Comparison of ENCODE assay signal across 22 mouse cellular contexts in the genomic region with DNA sequence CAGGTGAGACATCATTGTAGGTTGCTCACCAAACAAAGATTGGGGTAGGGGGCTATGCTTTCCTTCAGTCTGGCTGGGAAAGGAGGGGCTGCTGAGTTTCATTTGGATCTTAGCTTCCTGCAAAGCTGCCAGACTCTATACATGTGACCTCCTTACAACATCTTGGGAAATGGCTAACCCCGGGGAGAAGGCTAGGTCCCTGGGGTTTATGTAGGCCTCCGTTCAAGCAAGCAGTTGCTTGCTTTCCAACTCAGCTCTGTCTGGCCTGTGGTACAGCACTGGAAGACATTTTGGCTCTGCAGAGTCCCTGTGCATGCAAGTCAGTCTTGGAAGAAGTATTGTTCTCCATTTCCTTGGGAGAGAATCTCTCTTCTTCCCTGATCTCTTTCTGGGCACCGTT. TPM values are rescaled to one million over a fixed set of nuclear protein-coding genes. Genes with fewer than 3 reads are reported as not detected.
A peak's percentile ranks its signal among the peaks of the same experiment; 100 is the strongest.
DNase-seq lines count a peak whose midpoint lies in the region; ATAC-seq and TF ChIP-seq lines count a peak whose summit lies in the region.
"Had no signal": no experiment of that assay in that cellular context is flagged by ENCODE, and none has a peak within 500 bp of the region (broad histone marks: within the 10 kb centered on the region; RNA-seq: fewer than 3 reads in every experiment).

No protein-coding gene starts in this region.

- peaks cover 8% of the 10 kb centered on the region; the same call in 1 of the 2 replicates for H3K4me1 ChIP-seq in kidney, postnatal 0 days (replicated peaks; ENCODE audit: insufficient read depth, low read length)
- peaks cover 14% of the 10 kb centered on the region for H3K4me1 ChIP-seq in stomach, embryonic 16.5 days (ENCODE audit: control insufficient read depth, insufficient read depth, low read length)
- H3K4me1 ChIP-seq in midbrain, embryonic 14.5 days (ENCODE audit: control insufficient read depth, insufficient read depth, low read length), result peaks cover 3% of the 10 kb centered on the region; the same call in 1 of the 2 replicates

- H3K27me3 ChIP-seq in kidney, postnatal 0 days (ENCODE audit: insufficient read depth, low read length), result no peaks in the 10 kb centered on the region
- H3K27me3 ChIP-seq in stomach, embryonic 16.5 days (ENCODE audit: control insufficient read depth, insufficient read depth, low read length), result no peaks in the 10 kb centered on the region
- H3K27me3 ChIP-seq in midbrain, embryonic 14.5 days (ENCODE audit: control insufficient read depth, insufficient read depth, low read length), result no peaks in the 10 kb centered on the region
- H3K27me3 ChIP-seq: CH12.LX; hindbrain, embryonic 15.5 days had no signal

- H3K27ac ChIP-seq in kidney, postnatal 0 days, result peak overlapping the region; percentile 32; the same call in 1 of the 2 replicates
- H3K27ac ChIP-seq in stomach, embryonic 16.5 days (ENCODE audit: low read length), result 0 out of 2 replicates have a peak overlapping the region, but pooled peaks have one; percentile 13
- no peak overlapping the region for H3K27ac ChIP-seq in midbrain, embryonic 14.5 days (replicated peaks; ENCODE audit: low read depth, low read length)
- H3K27ac ChIP-seq: hindbrain, embryonic 15.5 days; layer of hippocampus, adult 2 months had no signal

- H3K4me3 ChIP-seq in kidney, postnatal 0 days (replicated peaks; ENCODE audit: low read depth, low read length), result no peak overlapping the region
- peak overlapping the region; percentile 24 for H3K4me3 ChIP-seq in stomach, embryonic 16.5 days (replicated peaks; ENCODE audit: low read length)
- no peak overlapping the region for H3K4me3 ChIP-seq in midbrain, embryonic 14.5 days (replicated peaks; ENCODE audit: low read depth, low read length)
- H3K4me3 ChIP-seq: hindbrain, embryonic 15.5 days; layer of hippocampus, adult 2 months had no signal

- no peak overlapping the region for H3K9ac ChIP-seq in kidney, postnatal 0 days (ENCODE audit: low read depth, low read length)
- peak overlapping the region; percentile 27 for H3K9ac ChIP-seq in stomach, embryonic 16.5 days (ENCODE audit: low read length)
- H3K9ac ChIP-seq in midbrain, embryonic 14.5 days (replicated peaks; ENCODE audit: low read length), result no peak overlapping the region
- H3K9ac ChIP-seq: hindbrain, embryonic 15.5 days; liver, postnatal 0 days had no signal

- no peaks in the 10 kb centered on the region for H3K9me3 ChIP-seq in kidney, postnatal 0 days (replicated peaks; ENCODE audit: low read length)
- H3K9me3 ChIP-seq in stomach, embryonic 16.5 days (replicated peaks; ENCODE audit: control insufficient read depth, low read length), result no peaks in the 10 kb centered on the region
- H3K9me3 ChIP-seq in midbrain, embryonic 14.5 days (ENCODE audit: control insufficient read depth, low read length), result no peaks in the 10 kb centered on the region
- H3K9me3 ChIP-seq: hindbrain, embryonic 15.5 days had no signal

- no peaks in the 10 kb centered on the region for H3K36me3 ChIP-seq in kidney, postnatal 0 days (ENCODE audit: insufficient read depth, low read length)
- no peaks in the 10 kb centered on the region for H3K36me3 ChIP-seq in stomach, embryonic 16.5 days (ENCODE audit: control insufficient read depth, insufficient read depth, low read length)
- no peaks in the 10 kb centered on the region for H3K36me3 ChIP-seq in midbrain, embryonic 14.5 days (ENCODE audit: control insufficient read depth, insufficient read depth, low read length)
- H3K36me3 ChIP-seq: hindbrain, embryonic 15.5 days had no signal

- peak overlapping the region; percentile 21; the same call in 1 of the 2 replicates for H3K4me2 ChIP-seq in kidney, postnatal 0 days (ENCODE audit: low read length)
- peak overlapping the region; percentile 31 for H3K4me2 ChIP-seq in stomach, embryonic 16.5 days (ENCODE audit: low read depth, low read length)
- no peak overlapping the region for H3K4me2 ChIP-seq in midbrain, embryonic 14.5 days (ENCODE audit: low read length)
- H3K4me2 ChIP-seq: hindbrain, embryonic 15.5 days; midbrain, embryonic 11.5 days had no signal

- DNase-seq in adrenal gland, postnatal 14 days, result peak; percentile 62
- DNase-seq in adrenal gland, adult (ENCODE audit: inconsistent age in 2 of 2, low spot score in 1 of 2), result no peak
- peak; percentile 25 for DNase-seq in kidney, postnatal 0 days (ENCODE audit: low spot score)
- no peak for DNase-seq in kidney, adult 9 months
- DNase-seq in heart, postnatal 10 days, result peak; percentile 38 to 49
- DNase-seq in frontal cortex, postnatal 25 days (ENCODE audit: low spot score in 2 of 2), result no peak
- DNase-seq in midbrain, embryonic 14.5 days, result no peak
- DNase-seq: cerebellum, adult 11 months; cerebellum, postnatal 25 days; gastrocnemius, postnatal 36 days; kidney, adult 2 months; liver, postnatal 0 days; lung, postnatal 4 days; thymus, adult 2 months had no signal

- 66% methylated on average over 3 of the region's 3 CpGs for WGBS in kidney, postnatal 0 days
- WGBS in stomach, embryonic 16.5 days, result 70% methylated on average over 3 of the region's 3 CpGs
- WGBS in midbrain, embryonic 14.5 days, result 89% methylated on average over 3 of the region's 3 CpGs

- intact Hi-C loops in heart, postnatal 10 days (cut with DNase I), result loop anchor here (2.0 kb wide), 1 partner anchor 28 kb away; no protein-coding TSS in a partner anchor

- TF ChIP-seq CTCF in kidney, postnatal 0 days (IDR thresholded peaks at IDR 0.05; ENCODE audit: low read depth), result no peak

- ATAC-seq in kidney, postnatal 0 days (replicated peaks; ENCODE audit: low FRiP score, low read depth), result no peak
- no peak for ATAC-seq in stomach, embryonic 16.5 days (ENCODE audit: insufficient read depth, low FRiP score)
- ATAC-seq in midbrain, embryonic 14.5 days (ENCODE audit: low FRiP score, low TSS enrichment), result no peak
- ATAC-seq: liver, postnatal 0 days had no signal

RNA-seq across cellular contexts. Expression of a gene that starts 2.1 kb away (rescaled TPM):
- 125 and 168 TPM in 2 replicates for total RNA-seq in adrenal gland, postnatal 14 days (2021)
- polyA plus RNA-seq in kidney, postnatal 0 days (2015; fragmentation: Nextera tagmentation; extraction: Ambion mirVana), result 1.8 and 2.0 TPM in 2 replicates
- 10 to 100 TPM; 39.0 to 49.9 TPM for total RNA-seq in heart, postnatal 10 days (2021)
- 3.5 TPM in 2 replicates for polyA plus RNA-seq in stomach, embryonic 16.5 days (2015; fragmentation: Nextera tagmentation; extraction: Ambion mirVana)
- polyA plus RNA-seq in midbrain, embryonic 14.5 days (2014; fragmentation: Nextera tagmentation; extraction: Ambion mirVana), result 0.04 TPM in 1 of 2 replicates, not detected in the other
- polyA plus RNA-seq: midbrain, embryonic 11.5 days had no signal

RNA-seq across cellular contexts. Expression of a gene that starts 7.7 kb away (rescaled TPM):
- total RNA-seq in adrenal gland, postnatal 14 days (2021), result 7.3 and 10.2 TPM in 2 replicates
- 0.37 and 0.58 TPM in 2 replicates for polyA plus RNA-seq in kidney, postnatal 0 days (2015; fragmentation: Nextera tagmentation; extraction: Ambion mirVana)
- 1 to 10 TPM; 2.5 to 3.1 TPM for total RNA-seq in heart, postnatal 10 days (2021)
- polyA plus RNA-seq in stomach, embryonic 16.5 days (2015; fragmentation: Nextera tagmentation; extraction: Ambion mirVana), result 0.97 and 1.4 TPM in 2 replicates
- polyA plus RNA-seq in midbrain, embryonic 14.5 days (2014; fragmentation: Nextera tagmentation; extraction: Ambion mirVana), result 1.3 and 1.7 TPM in 2 replicates

RNA-seq across cellular contexts. Expression of a gene that starts 16.5 kb away (rescaled TPM):
- total RNA-seq in adrenal gland, postnatal 14 days (2021), result 148 and 152 TPM in 2 replicates
- polyA plus RNA-seq in kidney, postnatal 0 days (2015; fragmentation: Nextera tagmentation; extraction: Ambion mirVana), result 102 and 104 TPM in 2 replicates
- 10 to 100 TPM; 74.9 to 90.0 TPM for total RNA-seq in heart, postnatal 10 days (2021)
- polyA plus RNA-seq in stomach, embryonic 16.5 days (2015; fragmentation: Nextera tagmentation; extraction: Ambion mirVana), result 98.2 and 107 TPM in 2 replicates
- polyA plus RNA-seq in midbrain, embryonic 14.5 days (2014; fragmentation: Nextera tagmentation; extraction: Ambion mirVana), result 101 and 103 TPM in 2 replicates

RNA-seq across cellular contexts. Expression of a gene that starts 30.5 kb away (rescaled TPM):
- total RNA-seq in adrenal gland, postnatal 14 days (2021), result 135 and 147 TPM in 2 replicates
- 156 and 165 TPM in 2 replicates for polyA plus RNA-seq in kidney, postnatal 0 days (2015; fragmentation: Nextera tagmentation; extraction: Ambion mirVana)
- total RNA-seq in heart, postnatal 10 days (2021), result 100 to 1,000 TPM in 1 of 2 experiments, 10 to 100 TPM in 1; 94.3 to 109 TPM
- 143 and 147 TPM in 2 replicates for polyA plus RNA-seq in stomach, embryonic 16.5 days (2015; fragmentation: Nextera tagmentation; extraction: Ambion mirVana)
- 148 and 193 TPM in 2 replicates for polyA plus RNA-seq in midbrain, embryonic 14.5 days (2014; fragmentation: Nextera tagmentation; extraction: Ambion mirVana)

RNA-seq across cellular contexts. Expression of a gene that starts 34.8 kb away (rescaled TPM):
- total RNA-seq in adrenal gland, postnatal 14 days (2021), result 8.4 and 26.4 TPM in 2 replicates
- 23.2 and 37.0 TPM in 2 replicates for polyA plus RNA-seq in kidney, postnatal 0 days (2015; fragmentation: Nextera tagmentation; extraction: Ambion mirVana)
- not detected for total RNA-seq in heart, postnatal 10 days (2021)
- polyA plus RNA-seq in stomach, embryonic 16.5 days (2015; fragmentation: Nextera tagmentation; extraction: Ambion mirVana), result 0.09 and 0.15 TPM in 2 replicates
- polyA plus RNA-seq in midbrain, embryonic 14.5 days (2014; fragmentation: Nextera tagmentation; extraction: Ambion mirVana), result not detected in 2 replicates
- total RNA-seq: gastrocnemius, postnatal 36 days; layer of hippocampus, adult 2 months; left cerebral cortex, adult 8-10 months had no signal
- polyA plus RNA-seq: embryonic facial prominence, embryonic 11.5 days; hindbrain, embryonic 15.5 days; limb, embryonic 14.5 days; midbrain, embryonic 11.5 days had no signal

Comparison
In these comparisons a context has a peak if more than half of its experiments do, and no peak if none do; other contexts are left out.
1. DNase-seq: peak in adrenal gland, postnatal 14 days (single experiment), kidney, postnatal 0 days (single experiment) and heart, postnatal 10 days (2 of 2); none in adrenal gland, adult (0 of 2), kidney, adult 9 months (single experiment), frontal cortex, postnatal 25 days (0 of 2) and midbrain, embryonic 14.5 days (single experiment).